Mouse (Mus musculus): ENCODE results near the gene Sall2.
"Not testable (repeated sequence)": the region's sequence is repeated elsewhere in the genome, so short reads cannot be mapped to it uniquely, and the experiment has no call there.

Gene Sall2

GRCm38 (mm10) chr14:52303517-52303916 is 25.0 kb downstream of the Sall2 start:
- not testable (repeated sequence) for DNase-seq (ENCODE audit: low read depth, low spot score)

- peak; percentile 24 for DNase-seq (ENCODE audit: low read depth, low spot score)
These were observed 32.9 kb downstream of the Sall2 start for GRCm38 (mm10) chr14:52295558-52296264.

GRCm38 (mm10) chr14:52284191-52284590 is 44.4 kb downstream of the Sall2 start:
- DNase-seq (ENCODE audit: low read depth, low spot score): no peak

GRCm38 (mm10) chr14:52283629-52284028 is 44.9 kb downstream of the Sall2 start:
- DNase-seq (ENCODE audit: low read depth, low spot score): no peak

- DNase-seq (ENCODE audit: low read depth, low spot score): no peak
These were observed 48.8 kb downstream of the Sall2 start for GRCm38 (mm10) chr14:52279747-52280120.

GRCm38 (mm10) chr14:52278932-52279746 is 49.4 kb downstream of the Sall2 start, which contains the start of the genes Tox4 and Rab2b:
TSS of gene Tox4 (plus strand) at chr14:52279146.
TSS of gene Rab2b (minus strand) at chr14:52279545.
- DNase-seq (ENCODE audit: low read depth, low spot score): peak; percentile 99

- no peak for DNase-seq (ENCODE audit: low read depth, low spot score)
These were observed 51.4 kb downstream of the Sall2 start for GRCm38 (mm10) chr14:52277210-52277609.

- no peak for DNase-seq (ENCODE audit: low read depth, low spot score)
These were observed 55.8 kb downstream of the Sall2 start for GRCm38 (mm10) chr14:52272781-52273180.
